Mouse (Mus musculus): ENCODE measurements around the gene Spata48. TPM values are rescaled to one million over a fixed set of nuclear protein-coding genes. Genes with fewer than 3 reads are reported as not detected.

Spata48 gene
- polyA plus RNA-seq, 1 experiment from 2014 or later, result 4.2 TPM

GRCm38 (mm10) chr11:11499944-11500343 is 38.0 kb downstream of the Spata48 start:
- H3K36me3 ChIP-seq (ENCODE audit: control insufficient read depth, insufficient read depth, low read length), result no peaks in the 10 kb centered on the region
- DNase-seq (ENCODE audit: low spot score) (peak; percentile 26), ATAC-seq (ENCODE audit: insufficient read depth, low FRiP score, low TSS enrichment) (no peak)
- no peaks in the 10 kb centered on the region for H3K27me3 ChIP-seq (ENCODE audit: control insufficient read depth, insufficient read depth, low read length)
- WGBS, result 22% methylated on average over 10 of the region's 10 CpGs
- H3K4me2 ChIP-seq (ENCODE audit: low read depth), result no peak overlapping the region
- no peaks in the 10 kb centered on the region for H3K4me1 ChIP-seq (ENCODE audit: control insufficient read depth, insufficient read depth, low read length)
- H3K4me3 ChIP-seq (ENCODE audit: low read depth, low read length), result no peak overlapping the region
- H3K27ac ChIP-seq (ENCODE audit: low read depth, low read length), result no peak overlapping the region
- no peaks in the 10 kb centered on the region for H3K9me3 ChIP-seq (ENCODE audit: control insufficient read depth, low read length)
- no peak overlapping the region for H3K9ac ChIP-seq (ENCODE audit: low read length)

- Histone ChIP-seq H3K9ac (ENCODE audit: low read length) (no peak overlapping the region), H3K4me2 (ENCODE audit: low read depth) (no peak overlapping the region), H3K4me1 (ENCODE audit: control insufficient read depth, insufficient read depth, low read length) (no peaks in the 10 kb centered on the region), H3K27me3 (ENCODE audit: control insufficient read depth, insufficient read depth, low read length) (no peaks in the 10 kb centered on the region), H3K36me3 (ENCODE audit: control insufficient read depth, insufficient read depth, low read length) (no peaks in the 10 kb centered on the region), H3K27ac (ENCODE audit: low read depth, low read length) (no peak overlapping the region), H3K9me3 (ENCODE audit: control insufficient read depth, low read length) (no peaks in the 10 kb centered on the region), H3K4me3 (ENCODE audit: low read depth, low read length) (no peak overlapping the region)
- ATAC-seq (ENCODE audit: insufficient read depth, low FRiP score, low TSS enrichment) (no peak), DNase-seq (ENCODE audit: low spot score) (no peak)
- 84% methylated on average over 2 of the region's 2 CpGs for WGBS
These were observed 44.3 kb downstream of the Spata48 start for GRCm38 (mm10) chr11:11506187-11506586.

GRCm38 (mm10) chr11:11509413-11509812 is 47.5 kb downstream of the Spata48 start:
- Histone ChIP-seq H3K27ac (ENCODE audit: low read depth, low read length) (no peak overlapping the region), H3K27me3 (ENCODE audit: control insufficient read depth, insufficient read depth, low read length) (no peaks in the 10 kb centered on the region), H3K4me3 (ENCODE audit: low read depth, low read length) (no peak overlapping the region), H3K9me3 (ENCODE audit: control insufficient read depth, low read length) (no peaks in the 10 kb centered on the region), H3K4me1 (ENCODE audit: control insufficient read depth, insufficient read depth, low read length) (no peaks in the 10 kb centered on the region), H3K4me2 (ENCODE audit: low read depth) (no peak overlapping the region), H3K9ac (ENCODE audit: low read length) (no peak overlapping the region), H3K36me3 (ENCODE audit: control insufficient read depth, insufficient read depth, low read length) (no peaks in the 10 kb centered on the region)
- no peak for ATAC-seq (ENCODE audit: insufficient read depth, low FRiP score, low TSS enrichment)
- 58% methylated on average over 2 of the region's 2 CpGs for WGBS
- DNase-seq (ENCODE audit: low spot score), result no peak

DNA sequence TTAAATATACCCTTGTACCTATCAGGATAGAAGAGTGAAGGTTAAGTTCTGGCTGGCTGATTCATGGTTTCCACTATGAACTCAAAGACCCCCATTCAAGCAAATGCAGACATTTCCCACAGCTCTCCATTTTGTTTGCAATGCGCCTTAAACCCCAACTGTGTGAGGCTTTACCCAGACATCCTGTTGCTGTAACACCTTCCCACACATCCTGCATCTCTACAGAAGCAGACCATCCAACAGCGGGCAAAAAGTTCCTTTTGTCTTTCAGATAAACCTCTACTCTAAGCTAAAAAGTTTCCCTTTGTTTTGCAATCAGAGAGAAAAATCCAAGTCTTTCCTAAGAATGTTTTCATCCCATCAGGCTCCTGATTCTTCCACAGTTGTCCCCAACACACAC is 50.2 kb downstream of the Spata48 start:
- no peaks in the 10 kb centered on the region for H3K27me3 ChIP-seq (ENCODE audit: control insufficient read depth, insufficient read depth, low read length)
- H3K36me3 ChIP-seq (ENCODE audit: control insufficient read depth, insufficient read depth, low read length), result no peaks in the 10 kb centered on the region
- H3K4me1 ChIP-seq (ENCODE audit: control insufficient read depth, insufficient read depth, low read length), result no peaks in the 10 kb centered on the region
- H3K27ac ChIP-seq (ENCODE audit: low read depth, low read length), result no peak overlapping the region
- DNase-seq (ENCODE audit: low spot score) (no peak), ATAC-seq (ENCODE audit: insufficient read depth, low FRiP score, low TSS enrichment) (no peak)
- no peak overlapping the region for H3K4me3 ChIP-seq (ENCODE audit: low read depth, low read length)
- no peak overlapping the region for H3K9ac ChIP-seq (ENCODE audit: low read length)
- 48% methylated on average over 2 of the region's 2 CpGs for WGBS
- H3K9me3 ChIP-seq (ENCODE audit: control insufficient read depth, low read length), result no peaks in the 10 kb centered on the region
- no peak overlapping the region for H3K4me2 ChIP-seq (ENCODE audit: low read depth)

DNA sequence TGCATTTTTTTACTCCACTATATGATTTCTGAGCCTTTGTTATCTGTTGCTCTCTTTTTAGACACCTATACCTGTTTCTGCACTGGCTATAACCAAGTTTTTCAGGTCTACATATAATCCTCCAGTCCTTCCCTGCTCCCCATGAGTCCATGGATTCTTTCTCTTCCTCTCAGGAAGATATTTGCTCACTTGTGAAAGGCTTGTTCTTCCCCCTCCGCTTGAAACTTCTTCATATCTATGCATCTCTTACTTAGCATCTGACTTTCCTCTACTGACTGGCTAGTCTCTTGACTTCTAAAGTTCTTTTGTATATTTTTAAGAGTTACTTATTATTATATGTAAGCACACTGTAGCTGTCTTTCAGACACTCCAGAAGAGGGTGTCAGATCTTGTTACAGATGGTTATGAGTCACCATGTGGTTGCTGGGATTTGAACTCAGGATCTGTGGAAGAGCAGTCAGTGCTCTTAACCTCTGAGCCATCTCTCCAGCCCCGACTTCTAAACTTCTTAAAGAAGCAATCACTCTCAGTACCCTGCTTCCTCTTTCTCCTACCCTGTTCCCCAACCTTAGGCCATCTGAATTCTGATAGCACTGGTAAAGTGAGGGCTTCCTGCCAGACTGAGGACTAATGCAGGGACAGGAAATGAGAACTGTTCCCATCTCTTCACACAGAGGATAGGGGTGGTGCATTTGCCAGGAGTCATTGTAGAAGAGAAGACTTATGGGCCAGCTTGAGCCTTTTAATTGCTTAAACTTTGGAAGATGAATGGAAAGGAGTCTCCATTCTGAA is 51.3 kb downstream of the Spata48 start:
- Histone ChIP-seq H3K4me3 (ENCODE audit: low read depth, low read length) (no peak overlapping the region), H3K4me2 (ENCODE audit: low read depth) (no peak overlapping the region), H3K9ac (ENCODE audit: low read length) (no peak overlapping the region), H3K4me1 (ENCODE audit: control insufficient read depth, insufficient read depth, low read length) (no peaks in the 10 kb centered on the region), H3K27ac (ENCODE audit: low read depth, low read length) (no peak overlapping the region), H3K36me3 (ENCODE audit: control insufficient read depth, insufficient read depth, low read length) (no peaks in the 10 kb centered on the region), H3K27me3 (ENCODE audit: control insufficient read depth, insufficient read depth, low read length) (no peaks in the 10 kb centered on the region), H3K9me3 (ENCODE audit: control insufficient read depth, low read length) (no peaks in the 10 kb centered on the region)
- no peak for DNase-seq (ENCODE audit: low spot score)
- ATAC-seq (ENCODE audit: insufficient read depth, low FRiP score, low TSS enrichment), result no peak
- WGBS, result 73% methylated on average over 2 of the region's 2 CpGs

- no peak overlapping the region for H3K4me3 ChIP-seq (ENCODE audit: low read depth, low read length)
- H3K27me3 ChIP-seq (ENCODE audit: control insufficient read depth, insufficient read depth, low read length), result no peaks in the 10 kb centered on the region
- H3K36me3 ChIP-seq (ENCODE audit: control insufficient read depth, insufficient read depth, low read length), result no peaks in the 10 kb centered on the region
- no peaks in the 10 kb centered on the region for H3K9me3 ChIP-seq (ENCODE audit: control insufficient read depth, low read length)
- H3K9ac ChIP-seq (ENCODE audit: low read length), result no peak overlapping the region
- H3K4me2 ChIP-seq (ENCODE audit: low read depth), result no peak overlapping the region
- ATAC-seq (ENCODE audit: insufficient read depth, low FRiP score, low TSS enrichment) (no peak), DNase-seq (ENCODE audit: low spot score) (no peak)
- no peaks in the 10 kb centered on the region for H3K4me1 ChIP-seq (ENCODE audit: control insufficient read depth, insufficient read depth, low read length)
- no peak overlapping the region for H3K27ac ChIP-seq (ENCODE audit: low read depth, low read length)
- WGBS, result 93% methylated on average over 4 of the region's 4 CpGs
These were observed 53.0 kb downstream of the Spata48 start for GRCm38 (mm10) chr11:11514920-11515319.

DNA sequence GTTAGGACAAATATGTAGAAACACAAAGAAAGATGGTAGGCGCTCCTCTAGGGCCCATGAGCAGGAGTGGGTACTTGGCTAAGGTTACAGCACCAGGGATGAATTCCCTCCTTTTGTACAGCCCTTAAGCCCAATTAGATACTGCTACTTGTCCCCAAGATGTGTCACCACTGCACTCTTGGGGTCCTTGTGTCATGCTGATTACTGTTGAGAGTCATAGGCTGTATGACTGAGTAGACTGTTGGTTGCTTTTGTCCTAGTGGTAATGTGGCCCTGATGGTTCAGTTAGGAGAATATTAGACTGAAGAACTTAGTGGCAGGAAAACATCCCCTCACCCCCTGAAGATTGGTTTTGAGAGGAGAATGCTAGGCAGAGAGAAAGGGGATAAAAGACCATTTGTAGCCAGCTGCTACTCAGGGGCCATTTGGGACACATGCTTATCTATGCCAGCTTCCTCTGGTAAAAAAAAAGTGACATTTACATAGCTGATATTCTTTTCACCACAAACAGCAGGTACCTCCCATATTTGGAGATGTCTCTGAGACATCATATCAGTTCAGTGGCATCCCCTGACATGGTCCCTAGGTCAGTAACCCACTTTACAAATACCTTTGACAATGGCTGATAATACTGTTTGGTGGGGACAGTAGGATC is 56.0 kb downstream of the Spata48 start:
- H3K27ac ChIP-seq (ENCODE audit: low read depth, low read length), result no peak overlapping the region
- no peaks in the 10 kb centered on the region for H3K9me3 ChIP-seq (ENCODE audit: control insufficient read depth, low read length)
- DNase-seq (ENCODE audit: low spot score) (no peak), ATAC-seq (ENCODE audit: insufficient read depth, low FRiP score, low TSS enrichment) (no peak)
- H3K9ac ChIP-seq (ENCODE audit: low read length), result no peak overlapping the region
- H3K4me1 ChIP-seq (ENCODE audit: control insufficient read depth, insufficient read depth, low read length), result no peaks in the 10 kb centered on the region
- no peak overlapping the region for H3K4me3 ChIP-seq (ENCODE audit: low read depth, low read length)
- H3K36me3 ChIP-seq (ENCODE audit: control insufficient read depth, insufficient read depth, low read length), result no peaks in the 10 kb centered on the region
- no peak overlapping the region for H3K4me2 ChIP-seq (ENCODE audit: low read depth)
- WGBS, result 97% methylated on average over 1 of the region's 1 CpGs
- no peaks in the 10 kb centered on the region for H3K27me3 ChIP-seq (ENCODE audit: control insufficient read depth, insufficient read depth, low read length)

- H3K36me3 ChIP-seq (ENCODE audit: control insufficient read depth, insufficient read depth, low read length), result no peaks in the 10 kb centered on the region
These were observed 57.7 kb downstream of the Spata48 start for GRCm38 (mm10) chr11:11519255-11520243.

More at GRCm38 (mm10) chr11:11519255-11520243, 57.7 kb downstream of the Spata48 start:
- Histone ChIP-seq H3K4me3 (ENCODE audit: low read depth, low read length) (no peak overlapping the region), H3K4me2 (ENCODE audit: low read depth) (no peak overlapping the region), H3K4me1 (ENCODE audit: control insufficient read depth, insufficient read depth, low read length) (no peaks in the 10 kb centered on the region), H3K9me3 (ENCODE audit: control insufficient read depth, low read length) (no peaks in the 10 kb centered on the region), H3K9ac (ENCODE audit: low read length) (no peak overlapping the region), H3K27ac (ENCODE audit: low read depth, low read length) (no peak overlapping the region), H3K27me3 (ENCODE audit: control insufficient read depth, insufficient read depth, low read length) (no peaks in the 10 kb centered on the region)
- 88% methylated on average over 10 of the region's 10 CpGs for WGBS
- no peak for ATAC-seq (ENCODE audit: insufficient read depth, low FRiP score, low TSS enrichment)
- DNase-seq (ENCODE audit: low spot score), result no peak
